Mouse (Mus musculus) lung, embryonic 16.5 days (tissue): ENCODE results near the gene Agtr1b. TPM values are rescaled to one million over a fixed set of nuclear protein-coding genes. Genes with fewer than 3 reads are reported as not detected.

ENCODE experiments used
- ATAC-seq: fragments of 200-750 bp; cut with Nextera tagmentation; 2 replicates; pipeline ENCODE4 v1.8.0; 2017; ENCODE audit warnings: low read depth, mild to moderate bottlenecking, moderate library complexity
- H3K27ac ChIP-seq: fragments of 300-500 bp; sonication (generic); 2 replicates; pipeline ENCODE4 v1.5.1; 2014; ENCODE audit warnings: mild to moderate bottlenecking, control low read depth, low read length
- H3K27me3 ChIP-seq: fragments of 300-500 bp; sonication (generic); 2 replicates; pipeline ENCODE4 v1.6.1; 2014; ENCODE audit warnings: low read depth, low read length, mixed read lengths; ENCODE audit not compliant: control insufficient read depth, insufficient read depth
- H3K36me3 ChIP-seq: fragments of 300-500 bp; sonication (generic); 2 replicates; pipeline ENCODE4 v1.6.1; 2014; ENCODE audit warnings: low read length; ENCODE audit not compliant: control insufficient read depth, insufficient read depth
- H3K4me1 ChIP-seq: fragments of 300-500 bp; sonication (generic); replicated peaks from 2 replicates; pipeline ENCODE4 v1.6.1; 2014; ENCODE audit warnings: low read length, mixed read lengths; ENCODE audit not compliant: control insufficient read depth, insufficient read depth
- H3K4me2 ChIP-seq: fragments of 300-500 bp; sonication (generic); 2 replicates; pipeline ENCODE4 v1.6.1; 2014; ENCODE audit warnings: low read depth, low read length, control low read depth
- H3K4me3 ChIP-seq: fragments of 300-500 bp; sonication (generic); 2 replicates; pipeline ENCODE4 v1.5.1; 2014; ENCODE audit warnings: mild to moderate bottlenecking, low read length, control low read depth
- H3K9ac ChIP-seq: fragments of 300-500 bp; sonication (generic); 2 replicates; pipeline ENCODE4 v1.6.1; 2014; ENCODE audit warnings: low read length, control low read depth
- H3K9me3 ChIP-seq: fragments of 300-500 bp; sonication (generic); 2 replicates; pipeline ENCODE4 v1.6.1; 2016; ENCODE audit warnings: low read length; ENCODE audit not compliant: control insufficient read depth
- WGBS: fragments of 180-500 bp; shearing (Covaris S2); extraction: QIAGEN DNeasy Blood & Tissue Kit; methylation state at CpG from one replicate; pipeline ENCODE4 v1.1.7; 2014; 5-methylcytosine and 5-hydroxymethylcytosine counted together
- polyA plus RNA-seq: library from polyadenylated mRNA; unstranded; fragments of >200 nt; fragmentation: Nextera tagmentation; extraction: Ambion mirVana; gene quantifications from 2 replicates; pipeline ENCODE4 v1.2.1, GENCODE M21; 2015

The Agtr1b gene
- polyA plus RNA-seq, 1 experiment from 2014 or later = 2.8 TPM

DNA sequence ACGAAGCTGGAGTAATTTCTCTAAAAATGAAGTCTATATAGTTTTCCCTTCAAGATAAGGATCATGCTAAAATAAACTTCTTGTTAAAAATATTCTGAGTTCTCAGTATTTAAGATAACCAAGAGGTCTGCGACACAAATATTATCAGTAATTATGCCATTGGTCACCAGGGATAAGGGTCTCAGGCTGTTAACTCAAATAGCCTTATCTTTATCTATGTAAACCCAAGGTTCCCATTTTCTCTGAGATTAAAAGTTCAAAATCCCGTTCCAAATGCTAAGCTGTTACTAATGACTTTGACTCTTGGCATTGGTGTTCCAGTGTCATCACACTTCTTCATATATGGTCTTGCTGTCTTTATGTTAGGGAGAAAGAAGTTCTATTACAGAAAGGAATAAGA is 71.4 kb downstream of the Agtr1b start:
- H3K9ac ChIP-seq = no peak overlapping the region
- H3K4me2 ChIP-seq = no peak overlapping the region
- H3K27ac ChIP-seq = no peak overlapping the region
- no peaks in the 10 kb centered on the region for H3K36me3 ChIP-seq
- no peak for ATAC-seq
- H3K9me3 ChIP-seq = no peaks in the 10 kb centered on the region
- 30% methylated on average over 3 of the region's 3 CpGs for WGBS
- no peak overlapping the region for H3K4me3 ChIP-seq
- H3K27me3 ChIP-seq = no peaks in the 10 kb centered on the region
- no peaks in the 10 kb centered on the region for H3K4me1 ChIP-seq

DNA sequence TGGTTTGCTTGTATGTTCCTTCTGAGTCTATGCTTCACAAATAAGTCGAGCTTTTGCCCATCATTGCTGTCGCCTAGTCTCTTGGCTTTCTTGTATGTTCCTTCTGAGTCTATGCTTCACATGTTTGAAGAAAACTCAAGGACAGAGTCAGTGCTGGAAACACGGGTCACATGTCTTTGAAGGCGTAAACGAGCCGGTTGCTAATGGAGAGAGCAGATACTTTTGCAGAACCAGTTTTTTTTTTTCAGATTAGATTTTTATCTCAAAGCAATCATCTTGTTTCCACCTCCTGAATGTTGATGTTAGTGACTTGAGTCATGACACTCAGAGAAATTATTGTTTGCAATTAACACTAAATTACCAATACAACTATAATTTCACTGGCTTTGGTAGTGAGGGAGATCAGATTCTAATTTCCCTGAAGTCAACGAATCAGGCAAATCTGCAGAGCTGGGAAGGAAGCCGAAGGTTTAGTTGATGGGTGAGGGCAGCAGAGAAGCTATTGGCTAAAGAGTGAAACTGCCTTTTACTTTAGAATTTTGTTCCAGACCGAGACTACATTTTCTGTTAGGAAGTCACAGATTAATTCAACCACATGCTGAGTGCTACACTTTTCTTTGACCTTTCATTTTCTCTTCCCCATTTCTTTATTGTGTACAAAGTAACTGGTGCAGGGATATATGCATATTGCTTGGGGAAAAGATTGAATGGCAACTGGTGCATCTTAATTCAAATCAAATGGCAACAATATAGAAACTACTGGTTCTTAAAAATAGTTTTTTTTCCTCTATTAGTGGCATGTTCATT is 72.2 kb downstream of the Agtr1b start:
- H3K9ac ChIP-seq = no peak overlapping the region
- H3K4me1 ChIP-seq = no peaks in the 10 kb centered on the region
- 66% methylated on average over 9 of the region's 9 CpGs for WGBS

DNA sequence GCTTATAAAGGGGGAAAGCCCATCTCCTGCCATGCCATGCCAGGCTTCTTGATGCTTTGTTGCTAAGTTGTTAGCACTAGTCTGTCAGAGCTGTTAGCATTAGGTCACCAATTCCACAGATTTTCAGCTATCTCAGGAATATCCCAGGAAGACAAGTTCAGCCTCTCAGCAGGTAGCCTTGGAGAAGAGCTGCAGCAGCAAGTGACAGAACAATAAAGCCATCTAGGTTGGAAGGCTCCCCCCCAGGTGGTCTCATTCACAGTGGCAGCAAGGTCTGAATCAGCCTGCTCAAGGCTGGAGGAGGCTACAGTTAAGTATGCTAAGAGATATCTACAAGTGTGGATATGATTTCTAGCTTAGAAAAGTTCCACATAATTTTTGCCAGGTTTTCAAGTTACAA is 75.6 kb downstream of the Agtr1b start:
- no peaks in the 10 kb centered on the region for H3K4me1 ChIP-seq
- H3K4me3 ChIP-seq = no peak overlapping the region
- H3K9ac ChIP-seq = no peak overlapping the region
- H3K4me2 ChIP-seq = no peak overlapping the region
- H3K9me3 ChIP-seq = no peaks in the 10 kb centered on the region
- no peak overlapping the region for H3K27ac ChIP-seq
- no peaks in the 10 kb centered on the region for H3K36me3 ChIP-seq
- H3K27me3 ChIP-seq = no peaks in the 10 kb centered on the region
- no peak for ATAC-seq

More for the DNA sequence above, 72.2 kb downstream of the Agtr1b start:
- H3K27me3 ChIP-seq = no peaks in the 10 kb centered on the region
- H3K27ac ChIP-seq = no peak overlapping the region
- ATAC-seq = no peak
- H3K4me3 ChIP-seq = no peak overlapping the region
- no peaks in the 10 kb centered on the region for H3K9me3 ChIP-seq
- no peak overlapping the region for H3K4me2 ChIP-seq
- no peaks in the 10 kb centered on the region for H3K36me3 ChIP-seq

DNA sequence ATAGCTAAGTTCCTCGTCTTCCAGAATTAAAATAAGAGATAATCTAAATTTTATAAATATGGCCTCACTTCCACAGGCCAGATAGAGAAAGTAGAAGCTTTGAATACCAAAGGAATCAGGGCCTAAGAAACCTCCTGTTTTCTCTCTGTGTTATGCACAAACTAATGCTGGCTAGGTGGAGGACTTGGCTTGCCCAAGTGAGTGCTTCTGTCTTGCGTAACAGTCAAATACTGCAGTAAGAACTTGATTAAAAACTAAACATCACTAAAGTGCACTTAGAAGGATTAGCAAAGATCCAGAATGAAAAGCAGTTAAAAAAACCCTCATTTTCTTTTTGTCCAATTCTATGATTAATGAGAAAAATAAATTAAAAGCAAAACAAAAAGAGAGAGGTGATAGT is 78.2 kb downstream of the Agtr1b start:
- H3K4me3 ChIP-seq = no peak overlapping the region
- no peak overlapping the region for H3K9ac ChIP-seq
- 0 out of 2 replicates have a peak, but pooled peaks have one; percentile 43 for ATAC-seq
- H3K27ac ChIP-seq = no peak overlapping the region
- H3K27me3 ChIP-seq = no peaks in the 10 kb centered on the region
- no peak overlapping the region for H3K4me2 ChIP-seq
- no peaks in the 10 kb centered on the region for H3K9me3 ChIP-seq
- 64% methylated on average over 2 of the region's 2 CpGs for WGBS
- H3K4me1 ChIP-seq = no peaks in the 10 kb centered on the region
- H3K36me3 ChIP-seq = no peaks in the 10 kb centered on the region

DNA sequence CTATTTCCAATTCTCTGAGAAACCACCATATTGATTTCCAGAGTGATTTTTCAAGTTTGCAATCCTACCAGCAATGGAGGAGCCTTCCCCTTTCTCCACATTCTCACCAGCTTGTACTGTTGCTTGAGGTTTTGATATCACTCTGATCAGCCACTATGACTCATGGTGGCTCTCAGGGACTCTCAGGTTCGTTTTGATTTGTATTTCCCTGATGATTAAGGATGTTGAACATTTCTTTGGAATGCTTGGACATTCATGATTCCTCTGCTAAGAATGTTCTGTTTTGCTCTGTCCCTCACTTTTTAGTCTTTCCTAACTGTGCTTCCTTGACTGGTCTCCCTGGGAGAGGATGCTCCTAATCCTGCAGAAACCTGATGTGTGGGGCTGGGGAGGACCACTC is 85.2 kb downstream of the Agtr1b start:
- no peak for ATAC-seq
- Histone ChIP-seq H3K4me2 (no peak overlapping the region), H3K9ac (no peak overlapping the region), H3K4me3 (no peak overlapping the region), H3K36me3 (no peaks in the 10 kb centered on the region), H3K27ac (no peak overlapping the region), H3K27me3 (no peaks in the 10 kb centered on the region), H3K9me3 (no peaks in the 10 kb centered on the region), H3K4me1 (no peaks in the 10 kb centered on the region)
- WGBS = 39% methylated on average over 1 of the region's 1 CpGs

DNA sequence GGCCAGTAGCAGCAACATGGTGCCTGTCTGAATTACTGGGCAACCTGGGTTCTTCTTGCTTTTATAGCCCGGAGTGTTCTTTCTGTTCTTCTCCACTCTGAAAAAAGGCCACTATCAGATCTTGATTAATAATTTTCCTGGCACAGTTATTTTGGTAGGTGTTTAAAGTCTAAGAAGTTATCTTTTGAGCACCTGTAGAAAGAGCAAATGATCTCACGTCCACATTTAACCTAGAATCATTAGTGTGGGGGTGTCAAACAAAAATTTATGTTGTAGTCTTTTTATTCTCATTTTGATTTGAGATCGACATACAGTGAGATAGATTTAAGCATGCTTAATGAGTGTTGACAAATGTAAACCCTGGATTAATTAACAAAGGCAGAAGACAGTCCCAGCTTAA is 91.3 kb downstream of the Agtr1b start, which contains the start of gene Cpb1:
TSS of gene Cpb1 (minus strand) at position 101 of the 400 bp plus-strand sequence.
- H3K27me3 ChIP-seq = no peaks in the 10 kb centered on the region
- no peak within 1 kb of the TSS for H3K9ac ChIP-seq
- no peak within 1 kb of the TSS for H3K4me3 ChIP-seq
- no peaks in the 10 kb centered on the region for H3K36me3 ChIP-seq
- no peak within 1 kb of the TSS for H3K27ac ChIP-seq
- H3K9me3 ChIP-seq = no peaks in the 10 kb centered on the region
- no peaks in the 10 kb centered on the region for H3K4me1 ChIP-seq
- H3K4me2 ChIP-seq = no peak within 1 kb of the TSS
- ATAC-seq = no peak
- WGBS = 83% methylated on average over 3 of the region's 3 CpGs

Other genes starting within 250 kb of the Agtr1b start
- 336 and 351 TPM in 2 replicates for gene Gyg, start 211.9 kb downstream of the Agtr1b start, polyA plus RNA-seq
- gene Cpa3, start 125.0 kb downstream of the Agtr1b start, polyA plus RNA-seq = 7.2 and 9.3 TPM in 2 replicates
- 2.0 and 2.9 TPM in 2 replicates for gene Cpb1, start 91.4 kb downstream of the Agtr1b start, polyA plus RNA-seq